Mouse (Mus musculus): Measurements from ENCODE around the gene Prlr. TPM values are rescaled to one million over a fixed set of nuclear protein-coding genes. Genes with fewer than 3 reads are reported as not detected.

Gene Prlr
- polyA plus RNA-seq, 1 experiment from 2014 or later, result 4.0 TPM

- no peak overlapping the region for H3K4me3 ChIP-seq (replicated peaks)
Measured at GRCm38 (mm10) chr15:10236812-10237211, 59.8 kb downstream of the Prlr start.

GRCm38 (mm10) chr15:10238454-10238853, 61.4 kb downstream of the Prlr start:
- Histone ChIP-seq H3K36me3 (no peaks in the 10 kb centered on the region), H3K27me3 (no peaks in the 10 kb centered on the region), H3K9me3 (replicated peaks) (no peaks in the 10 kb centered on the region), H3K4me2 (no peak overlapping the region), H3K4me3 (replicated peaks) (no peak overlapping the region), H3K4me1 (no peaks in the 10 kb centered on the region), H3K9ac (no peak overlapping the region), H3K27ac (no peak overlapping the region)
- no peak for ATAC-seq (replicated peaks; ENCODE audit: low FRiP score)
- WGBS, result 92% methylated on average over 8 of the region's 8 CpGs

More at GRCm38 (mm10) chr15:10236812-10237211, 59.8 kb downstream of the Prlr start:
- Histone ChIP-seq H3K9me3 (replicated peaks) (no peaks in the 10 kb centered on the region), H3K27ac (no peak overlapping the region), H3K4me2 (no peak overlapping the region), H3K9ac (no peak overlapping the region), H3K27me3 (no peaks in the 10 kb centered on the region), H3K36me3 (no peaks in the 10 kb centered on the region), H3K4me1 (no peaks in the 10 kb centered on the region)
- no peak for ATAC-seq (replicated peaks; ENCODE audit: low FRiP score)
- 84% methylated on average over 3 of the region's 3 CpGs for WGBS

GRCm38 (mm10) chr15:10240228-10240795, 63.3 kb downstream of the Prlr start:
- 83% methylated on average over 5 of the region's 5 CpGs for WGBS
- no peak for ATAC-seq (replicated peaks; ENCODE audit: low FRiP score)
- H3K4me2 ChIP-seq, result no peak overlapping the region

GRCm38 (mm10) chr15:10242250-10242649, 65.2 kb downstream of the Prlr start:
- H3K4me2 ChIP-seq, result no peak overlapping the region
- no peak overlapping the region for H3K4me3 ChIP-seq (replicated peaks)
- no peak for ATAC-seq (replicated peaks; ENCODE audit: low FRiP score)
- H3K4me1 ChIP-seq, result no peaks in the 10 kb centered on the region
- H3K9me3 ChIP-seq (replicated peaks), result no peaks in the 10 kb centered on the region
- no peaks in the 10 kb centered on the region for H3K27me3 ChIP-seq
- no peak overlapping the region for H3K9ac ChIP-seq
- no peak overlapping the region for H3K27ac ChIP-seq
- no peaks in the 10 kb centered on the region for H3K36me3 ChIP-seq

More at GRCm38 (mm10) chr15:10240228-10240795, 63.3 kb downstream of the Prlr start:
- H3K9me3 ChIP-seq (replicated peaks), result no peaks in the 10 kb centered on the region
- H3K4me3 ChIP-seq (replicated peaks), result no peak overlapping the region
- H3K27me3 ChIP-seq, result no peaks in the 10 kb centered on the region
- H3K27ac ChIP-seq, result no peak overlapping the region
- H3K4me1 ChIP-seq, result no peaks in the 10 kb centered on the region
- no peaks in the 10 kb centered on the region for H3K36me3 ChIP-seq
- no peak overlapping the region for H3K9ac ChIP-seq

GRCm38 (mm10) chr15:10249285-10249684, 72.2 kb downstream of the Prlr start:
- Histone ChIP-seq H3K27ac (no peak overlapping the region), H3K9me3 (replicated peaks) (no peaks in the 10 kb centered on the region), H3K4me2 (no peak overlapping the region), H3K36me3 (no peaks in the 10 kb centered on the region), H3K4me1 (no peaks in the 10 kb centered on the region), H3K4me3 (replicated peaks) (no peak overlapping the region), H3K9ac (no peak overlapping the region), H3K27me3 (no peaks in the 10 kb centered on the region)
- no peak for ATAC-seq (replicated peaks; ENCODE audit: low FRiP score)
- 90% methylated on average over 4 of the region's 4 CpGs for WGBS

- Histone ChIP-seq H3K9ac (no peak overlapping the region), H3K27me3 (no peaks in the 10 kb centered on the region), H3K4me3 (replicated peaks) (no peak overlapping the region), H3K27ac (no peak overlapping the region), H3K4me1 (no peaks in the 10 kb centered on the region), H3K9me3 (replicated peaks) (no peaks in the 10 kb centered on the region), H3K4me2 (no peak overlapping the region), H3K36me3 (no peaks in the 10 kb centered on the region)
- no peak for ATAC-seq (replicated peaks; ENCODE audit: low FRiP score)
- 45% methylated on average over 6 of the region's 6 CpGs for whole genome bisulfite sequencing
Measured at GRCm38 (mm10) chr15:10250784-10251183, 73.7 kb downstream of the Prlr start.

GRCm38 (mm10) chr15:10252526-10252925, 75.5 kb downstream of the Prlr start:
- Histone ChIP-seq H3K36me3 (no peaks in the 10 kb centered on the region), H3K27me3 (no peaks in the 10 kb centered on the region), H3K9me3 (replicated peaks) (no peaks in the 10 kb centered on the region), H3K4me3 (replicated peaks) (no peak overlapping the region), H3K9ac (no peak overlapping the region), H3K4me1 (no peaks in the 10 kb centered on the region), H3K27ac (no peak overlapping the region), H3K4me2 (no peak overlapping the region)
- ATAC-seq (replicated peaks; ENCODE audit: low FRiP score), result no peak
- WGBS, result 83% methylated on average over 1 of the region's 1 CpGs

GRCm38 (mm10) chr15:10262219-10262618, 85.2 kb downstream of the Prlr start:
- WGBS, result 96% methylated on average over 2 of the region's 2 CpGs
- H3K27me3 ChIP-seq, result no peaks in the 10 kb centered on the region
- no peaks in the 10 kb centered on the region for H3K4me1 ChIP-seq
- H3K9me3 ChIP-seq (replicated peaks), result no peaks in the 10 kb centered on the region
- ATAC-seq (replicated peaks; ENCODE audit: low FRiP score), result no peak
- no peak overlapping the region for H3K4me3 ChIP-seq (replicated peaks)
- no peak overlapping the region for H3K4me2 ChIP-seq
- H3K36me3 ChIP-seq, result no peaks in the 10 kb centered on the region
- H3K9ac ChIP-seq, result no peak overlapping the region
- H3K27ac ChIP-seq, result no peak overlapping the region

- H3K4me2 ChIP-seq, result no peak overlapping the region
- no peak for ATAC-seq (replicated peaks; ENCODE audit: low FRiP score)
- H3K9ac ChIP-seq, result no peak overlapping the region
- no peak overlapping the region for H3K4me3 ChIP-seq (replicated peaks)
- WGBS, result 90% methylated on average over 1 of the region's 1 CpGs
- H3K36me3 ChIP-seq, result no peaks in the 10 kb centered on the region
- no peaks in the 10 kb centered on the region for H3K4me1 ChIP-seq
- no peaks in the 10 kb centered on the region for H3K27me3 ChIP-seq
- no peak overlapping the region for H3K27ac ChIP-seq
- no peaks in the 10 kb centered on the region for H3K9me3 ChIP-seq (replicated peaks)
Measured at GRCm38 (mm10) chr15:10262641-10263040, 85.6 kb downstream of the Prlr start.

GRCm38 (mm10) chr15:10263420-10263819, 86.4 kb downstream of the Prlr start:
- H3K4me2 ChIP-seq, result no peak overlapping the region
- no peak for ATAC-seq (replicated peaks; ENCODE audit: low FRiP score)
- no peaks in the 10 kb centered on the region for H3K9me3 ChIP-seq (replicated peaks)
- H3K27me3 ChIP-seq, result no peaks in the 10 kb centered on the region
- no peaks in the 10 kb centered on the region for H3K36me3 ChIP-seq
- H3K9ac ChIP-seq, result no peak overlapping the region
- no peak overlapping the region for H3K27ac ChIP-seq
- H3K4me3 ChIP-seq (replicated peaks), result no peak overlapping the region
- no peaks in the 10 kb centered on the region for H3K4me1 ChIP-seq
- WGBS, result 82% methylated on average over 3 of the region's 3 CpGs

- Histone ChIP-seq H3K27me3 (no peaks in the 10 kb centered on the region), H3K4me3 (replicated peaks) (no peak overlapping the region), H3K4me1 (no peaks in the 10 kb centered on the region), H3K9ac (no peak overlapping the region), H3K9me3 (replicated peaks) (no peaks in the 10 kb centered on the region), H3K4me2 (no peak overlapping the region), H3K27ac (no peak overlapping the region), H3K36me3 (no peaks in the 10 kb centered on the region)
- 87% methylated on average over 5 of the region's 5 CpGs for WGBS
- no peak for ATAC-seq (replicated peaks; ENCODE audit: low FRiP score)
Measured at GRCm38 (mm10) chr15:10264885-10265284, 87.8 kb downstream of the Prlr start.

GRCm38 (mm10) chr15:10267251-10267650, 90.2 kb downstream of the Prlr start:
- Histone ChIP-seq H3K4me3 (replicated peaks) (no peak overlapping the region), H3K9me3 (replicated peaks) (no peaks in the 10 kb centered on the region), H3K27ac (no peak overlapping the region), H3K4me2 (no peak overlapping the region), H3K4me1 (no peaks in the 10 kb centered on the region), H3K36me3 (no peaks in the 10 kb centered on the region), H3K9ac (no peak overlapping the region), H3K27me3 (no peaks in the 10 kb centered on the region)
- ATAC-seq (replicated peaks; ENCODE audit: low FRiP score), result no peak
- WGBS, result 28% methylated on average over 3 of the region's 3 CpGs

GRCm38 (mm10) chr15:10276386-10276785, 99.3 kb downstream of the Prlr start:
- Histone ChIP-seq H3K4me3 (replicated peaks) (no peak overlapping the region), H3K4me2 (no peak overlapping the region), H3K27ac (no peak overlapping the region), H3K9ac (no peak overlapping the region), H3K9me3 (replicated peaks) (no peaks in the 10 kb centered on the region), H3K27me3 (no peaks in the 10 kb centered on the region), H3K4me1 (no peaks in the 10 kb centered on the region), H3K36me3 (no peaks in the 10 kb centered on the region)
- ATAC-seq (replicated peaks; ENCODE audit: low FRiP score), result no peak

All from kidney, embryonic 15.5 days (tissue).